Mouse (Mus musculus): ENCODE data around the gene 1700125H20Rik. TPM values are rescaled to one million over a fixed set of nuclear protein-coding genes. Genes with fewer than 3 reads are reported as not detected.
"Not testable (repeated sequence)": the region's sequence is repeated elsewhere in the genome, so short reads cannot be mapped to it uniquely, and the experiment has no call there.

1700125H20Rik gene
- polyA plus RNA-seq, 1 experiment from 2014 or later = 0.84 TPM

DNA sequence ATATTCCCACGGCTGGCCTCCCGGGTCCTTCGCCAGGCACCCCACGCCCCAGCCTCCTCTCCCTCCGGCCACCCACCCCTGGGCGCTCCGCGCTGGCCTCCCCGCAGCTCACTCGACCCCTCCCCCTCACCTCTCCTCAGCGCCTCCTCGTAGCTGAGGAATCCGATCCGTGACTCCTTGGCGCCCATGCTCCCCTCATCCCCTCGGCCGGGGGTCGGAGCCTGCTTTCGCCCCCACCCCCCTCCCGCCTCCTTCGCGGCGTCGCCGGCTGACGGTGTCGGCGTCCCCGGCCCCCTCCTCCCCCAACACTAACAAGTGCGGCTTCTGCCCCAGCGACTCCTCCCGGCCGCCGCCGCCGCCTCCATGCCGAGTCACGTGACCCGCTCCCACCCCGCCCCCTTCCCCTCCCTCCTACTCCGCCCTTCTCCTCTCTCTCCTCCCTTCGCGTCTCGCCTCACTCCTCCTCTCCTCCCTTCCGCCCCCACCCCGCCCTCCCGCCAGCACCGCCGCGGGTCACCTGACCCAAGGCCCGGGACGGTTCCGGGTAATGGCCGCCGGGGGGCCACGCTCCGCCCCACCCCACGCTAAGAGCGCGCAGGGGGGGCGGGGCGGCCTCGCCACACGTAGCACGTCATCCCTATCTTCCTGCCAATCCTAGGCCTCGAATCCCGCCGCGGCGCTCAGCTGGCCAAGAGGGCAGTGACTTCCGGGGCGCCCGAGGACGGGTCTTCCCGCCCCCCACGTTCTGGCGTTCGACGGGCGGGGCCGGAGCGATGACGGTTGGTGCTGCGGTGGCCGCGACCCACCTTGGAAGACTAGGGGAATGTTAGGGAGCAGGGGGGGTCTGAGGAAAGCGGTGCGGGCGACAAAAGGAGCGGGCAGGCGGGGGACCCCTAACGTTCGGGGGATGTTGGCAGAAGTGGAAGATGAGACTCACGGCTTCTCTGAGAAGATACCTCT is 30.3 kb upstream of the 1700125H20Rik start, which contains the start of gene Usp32:
Usp32 (minus strand) TSS at position 581 of the 960 bp plus-strand sequence.
- under 1% methylated on average over 85 of the region's 94 CpGs for WGBS
- Histone ChIP-seq H3K4me2 (ENCODE audit: low read depth, severe bottlenecking) (peak within 1 kb of the TSS; percentile 62), H3K9ac (ENCODE audit: low read length) (peak within 1 kb of the TSS; percentile 72), H3K4me3 (ENCODE audit: low read depth, low read length) (peak within 1 kb of the TSS; percentile 69), H3K27me3 (ENCODE audit: control insufficient read depth, insufficient read depth, low read length) (no peaks in the 10 kb centered on the region), H3K9me3 (ENCODE audit: control insufficient read depth, low read length) (no peaks in the 10 kb centered on the region), H3K36me3 (ENCODE audit: control insufficient read depth, insufficient read depth, low read length) (no peaks in the 10 kb centered on the region), H3K27ac (replicated peaks; ENCODE audit: low read depth, low read length) (peak within 1 kb of the TSS; percentile 45; the same call in 1 of the 2 replicates), H3K4me1 (ENCODE audit: control insufficient read depth, insufficient read depth, low read length) (peaks cover 2% of the 10 kb centered on the region; the same call in 1 of the 2 replicates)
- peak; percentile 95 for DNase-seq (ENCODE audit: low spot score)
- ATAC-seq (ENCODE audit: insufficient number of reproducible peaks, low FRiP score, low TSS enrichment, low read depth) = peak; percentile 98

DNA sequence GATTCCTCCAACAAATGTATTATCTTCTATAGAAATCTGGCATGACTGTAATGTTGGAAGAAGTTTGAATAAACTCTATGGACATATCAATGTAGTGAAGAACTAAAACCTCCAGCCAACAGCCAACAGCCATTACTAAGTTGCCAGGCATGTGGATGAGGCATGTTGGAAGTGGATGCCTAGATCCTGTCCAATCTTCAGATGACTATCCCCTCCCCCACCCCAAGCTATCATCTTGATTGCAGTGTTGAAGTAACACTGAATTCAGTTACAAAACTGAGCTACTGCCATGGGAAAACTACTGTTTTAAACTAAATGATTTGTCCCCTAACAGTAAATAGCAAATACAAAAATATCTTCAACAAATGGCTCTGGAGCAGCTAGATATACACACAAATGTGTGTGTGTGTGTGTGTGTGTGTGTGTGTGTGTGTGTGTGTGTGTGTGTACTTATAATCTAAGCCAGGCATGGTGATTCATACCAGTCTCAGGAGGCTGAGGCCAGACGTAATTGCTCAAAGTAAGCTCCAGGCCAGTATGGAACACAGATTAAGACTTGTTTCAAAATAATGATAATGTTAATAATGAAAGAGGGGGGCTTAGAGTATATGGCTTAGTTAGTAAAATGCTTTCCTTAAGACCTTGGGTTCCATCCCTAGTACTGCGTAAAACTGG is 17.8 kb upstream of the 1700125H20Rik start:
- WGBS = 76% methylated on average over 2 of the region's 2 CpGs
- H3K27me3 ChIP-seq (ENCODE audit: control insufficient read depth, insufficient read depth, low read length) = no peaks in the 10 kb centered on the region
- ATAC-seq (ENCODE audit: insufficient number of reproducible peaks, low FRiP score, low TSS enrichment, low read depth) (no peak), DNase-seq (ENCODE audit: low spot score) (no peak)
- no peaks in the 10 kb centered on the region for H3K4me1 ChIP-seq (ENCODE audit: control insufficient read depth, insufficient read depth, low read length)
- no peak overlapping the region for H3K4me2 ChIP-seq (ENCODE audit: low read depth, severe bottlenecking)
- H3K36me3 ChIP-seq (ENCODE audit: control insufficient read depth, insufficient read depth, low read length) = no peaks in the 10 kb centered on the region
- H3K27ac ChIP-seq (replicated peaks; ENCODE audit: low read depth, low read length) = no peak overlapping the region
- H3K9me3 ChIP-seq (ENCODE audit: control insufficient read depth, low read length) = no peaks in the 10 kb centered on the region
- no peak overlapping the region for H3K9ac ChIP-seq (ENCODE audit: low read length)
- no peak overlapping the region for H3K4me3 ChIP-seq (ENCODE audit: low read depth, low read length)

GRCm38 (mm10) chr11:85157301-85157700 is 12.9 kb upstream of the 1700125H20Rik start:
- WGBS = 69% methylated on average over 2 of the region's 2 CpGs
- DNase-seq (ENCODE audit: low spot score) (no peak), ATAC-seq (ENCODE audit: insufficient number of reproducible peaks, low FRiP score, low TSS enrichment, low read depth) (no peak)
- Histone ChIP-seq H3K4me1 (ENCODE audit: control insufficient read depth, insufficient read depth, low read length) (no peaks in the 10 kb centered on the region), H3K27me3 (ENCODE audit: control insufficient read depth, insufficient read depth, low read length) (no peaks in the 10 kb centered on the region), H3K36me3 (ENCODE audit: control insufficient read depth, insufficient read depth, low read length) (no peaks in the 10 kb centered on the region), H3K4me3 (ENCODE audit: low read depth, low read length) (no peak overlapping the region), H3K27ac (replicated peaks; ENCODE audit: low read depth, low read length) (no peak overlapping the region), H3K4me2 (ENCODE audit: low read depth, severe bottlenecking) (no peak overlapping the region), H3K9ac (ENCODE audit: low read length) (no peak overlapping the region), H3K9me3 (ENCODE audit: control insufficient read depth, low read length) (no peaks in the 10 kb centered on the region)

DNA sequence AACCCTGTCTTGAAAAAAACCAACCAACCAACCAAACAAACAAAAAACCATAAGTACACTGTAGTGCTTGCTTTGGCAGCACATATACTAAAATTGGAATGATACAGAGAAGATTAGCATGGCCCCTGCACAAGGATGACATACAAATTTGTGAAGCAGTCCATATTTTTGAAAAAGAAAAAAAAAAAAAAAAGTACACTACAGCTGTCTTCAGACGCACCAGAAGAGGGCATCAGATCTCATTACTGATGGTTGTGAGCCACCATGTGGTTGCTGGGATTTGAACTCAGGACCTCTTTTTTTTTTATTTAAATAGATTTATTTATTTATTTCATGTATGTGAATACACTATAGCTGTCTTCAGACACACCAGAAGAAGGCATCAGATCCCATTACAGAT is 7.2 kb upstream of the 1700125H20Rik start:
- H3K27me3 ChIP-seq (ENCODE audit: control insufficient read depth, insufficient read depth, low read length); H3K4me2 ChIP-seq (ENCODE audit: low read depth, severe bottlenecking); H3K27ac ChIP-seq (replicated peaks; ENCODE audit: low read depth, low read length); H3K9ac ChIP-seq (ENCODE audit: low read length); H3K4me3 ChIP-seq (ENCODE audit: low read depth, low read length); H3K4me1 ChIP-seq (ENCODE audit: control insufficient read depth, insufficient read depth, low read length); ATAC-seq (ENCODE audit: insufficient number of reproducible peaks, low FRiP score, low TSS enrichment, low read depth); H3K36me3 ChIP-seq (ENCODE audit: control insufficient read depth, insufficient read depth, low read length); H3K9me3 ChIP-seq (ENCODE audit: control insufficient read depth, low read length); DNase-seq (ENCODE audit: low spot score): not testable (repeated sequence)
- 89% methylated on average over 1 of the region's 1 CpGs for WGBS

DNA sequence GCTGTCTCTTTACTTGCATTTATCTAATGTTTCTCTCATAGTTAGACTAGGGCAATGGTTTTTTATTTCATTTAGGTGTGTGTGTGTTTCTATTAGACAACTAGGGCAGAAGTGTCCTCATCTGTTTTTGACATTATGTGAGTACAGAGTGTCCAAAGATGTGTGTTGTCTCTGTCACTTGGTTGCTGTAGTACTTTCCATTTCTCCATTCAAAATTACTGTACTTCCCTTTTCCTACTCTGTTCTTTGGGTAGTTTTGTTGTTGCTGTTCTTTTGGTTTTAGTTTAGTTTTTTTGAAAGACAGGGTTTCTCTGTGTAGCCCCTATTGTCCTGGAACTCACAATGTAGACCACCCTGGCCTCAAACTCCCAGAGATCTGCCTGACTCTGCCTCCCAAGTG is 5.8 kb upstream of the 1700125H20Rik start:
- no peaks in the 10 kb centered on the region for H3K36me3 ChIP-seq (ENCODE audit: control insufficient read depth, insufficient read depth, low read length)

GRCm38 (mm10) chr11:85167503-85167902 is 2.7 kb upstream of the 1700125H20Rik start:
- no peak overlapping the region for H3K9ac ChIP-seq (ENCODE audit: low read length)
- H3K4me2 ChIP-seq (ENCODE audit: low read depth, severe bottlenecking) = no peak overlapping the region
- 67% methylated on average over 1 of the region's 1 CpGs for WGBS
- H3K9me3 ChIP-seq (ENCODE audit: control insufficient read depth, low read length) = no peaks in the 10 kb centered on the region
- no peak overlapping the region for H3K4me3 ChIP-seq (ENCODE audit: low read depth, low read length)
- no peaks in the 10 kb centered on the region for H3K27me3 ChIP-seq (ENCODE audit: control insufficient read depth, insufficient read depth, low read length)
- 0 out of 2 replicates have a peak, but pooled peaks cover 3% of the 10 kb centered on the region for H3K4me1 ChIP-seq (ENCODE audit: control insufficient read depth, insufficient read depth, low read length)
- DNase-seq (ENCODE audit: low spot score) (no peak), ATAC-seq (ENCODE audit: insufficient number of reproducible peaks, low FRiP score, low TSS enrichment, low read depth) (no peak)
- H3K27ac ChIP-seq (replicated peaks; ENCODE audit: low read depth, low read length) = no peak overlapping the region
- H3K36me3 ChIP-seq (ENCODE audit: control insufficient read depth, insufficient read depth, low read length) = no peaks in the 10 kb centered on the region

More for the DNA sequence above, 5.8 kb upstream of the 1700125H20Rik start:
- no peak overlapping the region for H3K27ac ChIP-seq (replicated peaks; ENCODE audit: low read depth, low read length)
- no peak overlapping the region for H3K4me3 ChIP-seq (ENCODE audit: low read depth, low read length)
- no peaks in the 10 kb centered on the region for H3K9me3 ChIP-seq (ENCODE audit: control insufficient read depth, low read length)
- no peak for DNase-seq (ENCODE audit: low spot score)
- no peak overlapping the region for H3K4me2 ChIP-seq (ENCODE audit: low read depth, severe bottlenecking)
- no peak for ATAC-seq (ENCODE audit: insufficient number of reproducible peaks, low FRiP score, low TSS enrichment, low read depth)
- H3K27me3 ChIP-seq (ENCODE audit: control insufficient read depth, insufficient read depth, low read length) = no peaks in the 10 kb centered on the region
- no peak overlapping the region for H3K9ac ChIP-seq (ENCODE audit: low read length)
- no peaks in the 10 kb centered on the region for H3K4me1 ChIP-seq (ENCODE audit: control insufficient read depth, insufficient read depth, low read length)

DNA sequence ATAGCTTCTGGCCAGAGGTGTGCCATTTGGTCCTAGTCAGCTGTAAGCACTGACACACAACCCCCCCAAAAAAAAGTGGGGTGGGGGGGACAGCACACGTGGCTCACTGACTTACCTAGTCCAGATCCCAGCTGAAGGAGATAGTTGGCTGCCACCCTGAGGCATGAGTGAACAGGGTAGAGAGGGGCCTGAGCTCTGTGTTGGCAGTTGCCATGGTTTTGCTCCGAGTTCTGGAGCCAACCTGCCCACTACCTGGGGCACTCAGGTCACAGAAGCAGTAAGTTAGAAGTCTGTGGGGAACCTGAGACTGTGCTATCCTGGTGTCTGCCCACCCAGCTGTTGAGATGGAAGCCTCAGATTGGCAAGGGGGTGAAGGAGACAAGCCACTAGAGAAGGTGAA is 629 bp downstream of the 1700125H20Rik start:
- Histone ChIP-seq H3K4me1 (ENCODE audit: control insufficient read depth, insufficient read depth, low read length) (0 out of 2 replicates have a peak, but pooled peaks cover 3% of the 10 kb centered on the region), H3K27ac (replicated peaks; ENCODE audit: low read depth, low read length) (no peak overlapping the region), H3K36me3 (ENCODE audit: control insufficient read depth, insufficient read depth, low read length) (no peaks in the 10 kb centered on the region), H3K9me3 (ENCODE audit: control insufficient read depth, low read length) (no peaks in the 10 kb centered on the region), H3K9ac (ENCODE audit: low read length) (no peak overlapping the region), H3K4me2 (ENCODE audit: low read depth, severe bottlenecking) (no peak overlapping the region; the same call in 1 of the 2 replicates), H3K4me3 (ENCODE audit: low read depth, low read length) (no peak overlapping the region), H3K27me3 (ENCODE audit: control insufficient read depth, insufficient read depth, low read length) (no peaks in the 10 kb centered on the region)
- DNase-seq (ENCODE audit: low spot score) = no peak
- no peak for ATAC-seq (ENCODE audit: insufficient number of reproducible peaks, low FRiP score, low TSS enrichment, low read depth)
- WGBS = 58% methylated on average over 2 of the region's 2 CpGs

GRCm38 (mm10) chr11:85175941-85176340 is 5.7 kb downstream of the 1700125H20Rik start:
- Histone ChIP-seq H3K4me3 (ENCODE audit: low read depth, low read length) (no peak overlapping the region), H3K4me2 (ENCODE audit: low read depth, severe bottlenecking) (no peak overlapping the region), H3K36me3 (ENCODE audit: control insufficient read depth, insufficient read depth, low read length) (no peaks in the 10 kb centered on the region), H3K27ac (replicated peaks; ENCODE audit: low read depth, low read length) (no peak overlapping the region), H3K9me3 (ENCODE audit: control insufficient read depth, low read length) (no peaks in the 10 kb centered on the region), H3K27me3 (ENCODE audit: control insufficient read depth, insufficient read depth, low read length) (no peaks in the 10 kb centered on the region), H3K9ac (ENCODE audit: low read length) (no peak overlapping the region), H3K4me1 (ENCODE audit: control insufficient read depth, insufficient read depth, low read length) (0 out of 2 replicates have a peak, but pooled peaks cover 1% of the 10 kb centered on the region)
- DNase-seq (ENCODE audit: low spot score) = no peak
- 77% methylated on average over 3 of the region's 3 CpGs for WGBS
- no peak for ATAC-seq (ENCODE audit: insufficient number of reproducible peaks, low FRiP score, low TSS enrichment, low read depth)

All from limb, embryonic 11.5 days (tissue).